In the genomic region with DNA sequence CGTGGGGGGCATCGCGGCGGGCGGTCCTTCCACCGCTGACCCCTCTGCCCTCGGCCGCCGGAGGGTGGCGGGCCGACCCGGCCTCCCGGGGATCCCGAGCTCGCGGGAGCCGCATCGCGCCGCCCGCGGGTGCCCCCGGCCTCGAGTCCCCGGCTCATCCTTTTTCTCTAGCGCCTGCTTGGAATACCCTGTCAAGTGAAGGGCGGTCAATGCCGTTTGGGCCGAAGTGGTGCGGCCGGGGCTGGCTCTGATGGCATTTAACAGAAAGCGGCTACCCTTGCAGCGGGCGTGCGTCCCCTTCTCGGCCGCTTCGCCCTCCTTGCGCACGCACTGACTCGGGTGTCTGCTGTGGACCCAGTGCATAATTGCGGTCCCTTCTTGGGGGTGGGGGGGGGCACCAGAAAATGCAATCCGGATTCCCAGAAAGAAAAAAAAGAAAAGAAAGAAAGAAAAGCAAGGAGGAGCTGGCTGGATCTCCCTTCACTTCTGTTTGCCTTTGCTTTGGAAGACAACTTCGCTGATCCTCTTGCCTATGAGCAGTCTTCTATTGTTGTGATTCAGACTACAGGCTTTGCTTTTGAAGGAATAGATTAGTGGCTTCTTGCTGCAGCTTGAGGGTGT, we compare ENCODE assay signal across 7 mouse cellular contexts. TPM values are rescaled to one million over a fixed set of nuclear protein-coding genes. Genes with fewer than 3 reads are reported as not detected.
DNase-seq lines count a peak whose midpoint lies in the region; ATAC-seq and TF ChIP-seq lines count a peak whose summit lies in the region.

No protein-coding gene starts in this region.

- DNase-seq in A20 (ENCODE audit: low read depth, low spot score), result peak; percentile 64
- peak; percentile 77 to 79 for DNase-seq in cerebellum, postnatal 10 days
- DNase-seq in gastrocnemius, postnatal 36 days, result peak; percentile 17 to 55
- peak; percentile 31 for DNase-seq in lung, postnatal 14 days
- peak; percentile 38 to 48 for DNase-seq in spleen, postnatal 10 days (ENCODE audit: low spot score in 2 of 2)

- under 1% methylated on average over 44 of the region's 44 CpGs for WGBS in kidney, embryonic 15.5 days

- intact Hi-C loops in gastrocnemius, postnatal 36 days (cut with DNase I), result loop anchor here (5.0 to 10.0 kb wide), 2 partner anchors 72 to 575 kb away; partner anchors contain the start of gene Smim11

- H3K9ac ChIP-seq in kidney, embryonic 15.5 days, result peak overlapping the region; percentile 79

- no peak for ATAC-seq in kidney, embryonic 15.5 days (replicated peaks; ENCODE audit: low FRiP score)

- peak overlapping the region; percentile 95 for H3K27ac ChIP-seq in kidney, embryonic 15.5 days

- H3K9me3 ChIP-seq in E14TG2a.4 (ENCODE audit: low read length), result no peaks in the 10 kb centered on the region
- H3K9me3 ChIP-seq in kidney, embryonic 15.5 days (replicated peaks), result no peaks in the 10 kb centered on the region

- H3K27me3 ChIP-seq in E14TG2a.4 (ENCODE audit: insufficient read depth, low read length), result peaks cover 13% of the 10 kb centered on the region
- H3K27me3 ChIP-seq in kidney, embryonic 15.5 days, result no peaks in the 10 kb centered on the region

- TF ChIP-seq CTCF in E14TG2a.4 (conservative IDR thresholded peaks at IDR 0.05; ENCODE audit: low read length), result no peak

- H3K4me1 ChIP-seq in E14TG2a.4 (replicated peaks; ENCODE audit: low read depth, low read length), result peaks cover 54% of the 10 kb centered on the region
- H3K4me1 ChIP-seq in kidney, embryonic 15.5 days, result peaks cover 38% of the 10 kb centered on the region

- H3K4me2 ChIP-seq in kidney, embryonic 15.5 days, result peak overlapping the region; percentile 64

- peak overlapping the region; percentile 89 for H3K4me3 ChIP-seq in E14TG2a.4 (replicated peaks; ENCODE audit: low read length)
- peak overlapping the region; percentile 79 for H3K4me3 ChIP-seq in kidney, embryonic 15.5 days (replicated peaks)

- H3K36me3 ChIP-seq in E14TG2a.4 (ENCODE audit: insufficient read depth, low read length), result peaks cover 27% of the 10 kb centered on the region
- H3K36me3 ChIP-seq in kidney, embryonic 15.5 days, result no peaks in the 10 kb centered on the region

RNA-seq across cellular contexts. Expression of gene Itsn1, which starts 0.8 kb away (rescaled TPM):
- total RNA-seq in gastrocnemius, postnatal 36 days (2021), result 10 to 100 TPM; 49.7 to 69.7 TPM
- polyA plus RNA-seq in kidney, embryonic 15.5 days (2015; fragmentation: Nextera tagmentation; extraction: Ambion mirVana), result 24.6 and 27.6 TPM in 2 replicates

RNA-seq across cellular contexts. Expression of gene Cryzl1, which starts 1.2 kb away (rescaled TPM):
- 10 to 100 TPM; 12.7 to 17.0 TPM for total RNA-seq in gastrocnemius, postnatal 36 days (2021)
- 68.8 and 87.6 TPM in 2 replicates for polyA plus RNA-seq in kidney, embryonic 15.5 days (2015; fragmentation: Nextera tagmentation; extraction: Ambion mirVana)

RNA-seq across cellular contexts. Expression of gene Donson, which starts 41.4 kb away (rescaled TPM):
- 1 to 10 TPM; 1.2 to 1.5 TPM for total RNA-seq in gastrocnemius, postnatal 36 days (2021)
- polyA plus RNA-seq in kidney, embryonic 15.5 days (2015; fragmentation: Nextera tagmentation; extraction: Ambion mirVana), result 21.0 and 21.8 TPM in 2 replicates
